Mouse (Mus musculus): ENCODE measurements around the gene Ssbp3. TPM values are rescaled to one million over a fixed set of nuclear protein-coding genes. Genes with fewer than 3 reads are reported as not detected.
A peak's percentile ranks its signal among the peaks of the same experiment; 100 is the strongest.

The Ssbp3 gene
- total RNA-seq, 1 experiment from 2014 or later: 47.4 TPM

GRCm38 (mm10) chr4:106900718-106901117, 9.8 kb upstream of the Ssbp3 start:
- no peak for ATAC-seq (replicated peaks in 1 of 2; ENCODE audit: insufficient read depth in 1 of 2, low FRiP score in 2 of 2, low TSS enrichment in 1 of 2, low read depth in 1 of 2, poor library complexity in 2 of 2, severe bottlenecking in 2 of 2)

DNA sequence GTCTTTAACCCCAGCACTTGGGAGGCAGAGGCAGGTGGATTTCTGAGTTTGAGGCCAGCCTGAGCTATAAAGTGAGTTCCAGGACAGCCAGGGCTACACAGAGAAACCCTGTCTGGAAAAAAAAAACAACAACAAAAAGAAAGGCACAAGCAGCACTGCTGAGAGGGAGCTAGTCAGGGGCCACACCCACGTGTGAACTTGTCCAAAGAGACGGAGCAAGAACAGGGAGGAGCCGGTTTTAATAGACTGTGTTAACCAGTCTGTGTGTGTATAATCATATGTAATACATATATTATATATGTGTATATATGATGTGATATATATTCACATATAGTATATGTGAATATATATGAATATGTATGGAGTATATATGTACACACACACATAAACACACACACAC, 8.9 kb upstream of the Ssbp3 start:
- ATAC-seq (replicated peaks in 1 of 2; ENCODE audit: insufficient read depth in 1 of 2, low FRiP score in 2 of 2, low TSS enrichment in 1 of 2, low read depth in 1 of 2, poor library complexity in 2 of 2, severe bottlenecking in 2 of 2): no peak

GRCm38 (mm10) chr4:106902157-106902556, 8.3 kb upstream of the Ssbp3 start:
- 0 out of 4 replicates have a peak, but pooled peaks of 1 of the 2 experiments have one; percentile 12 for ATAC-seq (replicated peaks in 1 of 2; ENCODE audit: insufficient read depth in 1 of 2, low FRiP score in 2 of 2, low TSS enrichment in 1 of 2, low read depth in 1 of 2, poor library complexity in 2 of 2, severe bottlenecking in 2 of 2)

GRCm38 (mm10) chr4:106905898-106906297, 4.6 kb upstream of the Ssbp3 start:
- no peak for ATAC-seq (replicated peaks in 1 of 2; ENCODE audit: insufficient read depth in 1 of 2, low FRiP score in 2 of 2, low TSS enrichment in 1 of 2, low read depth in 1 of 2, poor library complexity in 2 of 2, severe bottlenecking in 2 of 2)

- ATAC-seq (replicated peaks in 1 of 2; ENCODE audit: insufficient read depth in 1 of 2, low FRiP score in 2 of 2, low TSS enrichment in 1 of 2, low read depth in 1 of 2, poor library complexity in 2 of 2, severe bottlenecking in 2 of 2): peak; percentile 33 to 47; a peak in 3 of 4 replicates
Measured at GRCm38 (mm10) chr4:106907701-106908425, 2.6 kb upstream of the Ssbp3 start.

DNA sequence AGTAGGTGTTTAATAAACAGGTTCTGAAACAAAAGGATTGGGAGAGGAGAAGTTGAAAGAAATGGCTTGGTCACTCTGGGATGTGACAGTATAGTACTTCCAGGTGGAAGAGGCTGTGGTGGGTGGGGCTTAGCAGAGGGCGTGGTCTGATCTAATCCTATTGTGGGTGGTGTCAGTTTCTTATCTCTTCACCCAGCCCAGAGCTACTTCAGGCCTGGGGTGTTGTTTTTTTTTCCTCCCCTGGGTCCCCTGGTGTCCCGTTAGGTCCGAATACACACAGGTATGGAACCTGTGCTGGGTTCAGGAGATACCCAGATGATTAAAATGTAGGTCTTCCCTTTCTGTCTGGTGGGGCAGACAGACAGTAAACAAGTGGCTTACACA, 2.1 kb upstream of the Ssbp3 start:
- no peak; a peak in 1 of 4 replicates for ATAC-seq (replicated peaks in 1 of 2; ENCODE audit: insufficient read depth in 1 of 2, low FRiP score in 2 of 2, low TSS enrichment in 1 of 2, low read depth in 1 of 2, poor library complexity in 2 of 2, severe bottlenecking in 2 of 2)

DNA sequence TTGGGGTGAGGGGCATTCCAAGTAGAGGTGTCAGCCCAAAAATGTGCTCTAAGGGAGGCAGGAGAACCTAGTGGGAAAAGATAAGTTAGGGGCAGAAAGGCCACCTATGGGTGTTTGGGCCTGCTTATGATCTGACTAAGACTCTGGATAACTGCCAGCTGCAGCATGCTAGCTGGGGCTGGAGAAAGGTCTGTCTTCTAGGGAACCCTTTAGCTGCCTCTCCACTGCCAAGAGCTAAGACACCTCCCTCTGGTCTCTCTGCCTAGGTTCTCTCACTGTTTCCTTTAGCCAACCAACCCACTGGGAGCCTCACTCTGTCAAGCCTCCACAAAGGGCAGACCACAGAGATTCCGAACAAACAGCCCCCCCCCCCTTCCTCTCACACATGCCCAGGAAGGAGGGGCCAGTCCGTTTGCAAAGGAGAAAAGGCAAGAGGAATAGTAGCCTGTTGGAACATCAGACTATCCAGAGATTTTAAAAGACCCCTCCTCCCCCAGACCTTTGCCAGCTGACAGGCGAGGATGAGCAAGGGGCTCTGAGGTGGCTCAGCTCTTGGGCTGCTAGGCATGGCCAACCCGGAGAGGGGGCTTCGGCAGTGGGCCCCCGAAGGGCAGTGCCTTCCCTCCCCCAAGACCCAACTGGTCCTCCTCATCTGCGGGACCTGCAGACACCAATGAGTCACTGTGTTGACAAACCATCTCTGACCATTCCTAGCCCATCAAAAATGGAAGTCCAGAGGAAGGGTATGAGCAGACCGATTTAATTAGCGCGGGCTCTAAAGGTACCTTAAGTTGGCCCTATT, 1.4 kb upstream of the Ssbp3 start:
- peak; percentile 44 to 61 for ATAC-seq (replicated peaks in 1 of 2; ENCODE audit: insufficient read depth in 1 of 2, low FRiP score in 2 of 2, low TSS enrichment in 1 of 2, low read depth in 1 of 2, poor library complexity in 2 of 2, severe bottlenecking in 2 of 2)

DNA sequence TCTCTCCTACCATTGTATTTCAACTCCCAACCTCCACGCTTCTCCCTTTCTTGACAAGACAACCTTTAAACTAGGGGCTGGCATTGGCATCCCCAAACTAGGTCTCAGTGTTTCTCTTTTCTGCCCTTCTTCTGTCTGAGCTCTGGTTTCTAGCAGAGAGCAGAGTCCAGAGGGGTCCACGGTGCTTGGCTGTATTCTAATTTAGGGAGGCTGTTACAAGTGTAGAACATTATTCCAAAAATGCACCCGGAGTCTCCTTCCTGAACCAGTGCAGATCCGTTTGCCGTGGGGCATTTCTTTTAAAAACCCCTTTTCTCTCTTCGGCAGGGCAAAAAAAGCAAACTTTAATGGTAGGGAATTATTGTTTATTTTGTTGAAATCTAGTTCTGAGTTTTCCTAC, 704 bp upstream of the Ssbp3 start:
- ATAC-seq (replicated peaks in 1 of 2; ENCODE audit: insufficient read depth in 1 of 2, low FRiP score in 2 of 2, low TSS enrichment in 1 of 2, low read depth in 1 of 2, poor library complexity in 2 of 2, severe bottlenecking in 2 of 2): no peak

GRCm38 (mm10) chr4:106911246-106911801, 823 bp downstream of the Ssbp3 start:
- peak; percentile 25 to 55; a peak in 3 of 4 replicates for ATAC-seq (replicated peaks in 1 of 2; ENCODE audit: insufficient read depth in 1 of 2, low FRiP score in 2 of 2, low TSS enrichment in 1 of 2, low read depth in 1 of 2, poor library complexity in 2 of 2, severe bottlenecking in 2 of 2)

- no peak for ATAC-seq (replicated peaks in 1 of 2; ENCODE audit: insufficient read depth in 1 of 2, low FRiP score in 2 of 2, low TSS enrichment in 1 of 2, low read depth in 1 of 2, poor library complexity in 2 of 2, severe bottlenecking in 2 of 2)
Measured at GRCm38 (mm10) chr4:106911951-106912688, 1.6 kb downstream of the Ssbp3 start.

DNA sequence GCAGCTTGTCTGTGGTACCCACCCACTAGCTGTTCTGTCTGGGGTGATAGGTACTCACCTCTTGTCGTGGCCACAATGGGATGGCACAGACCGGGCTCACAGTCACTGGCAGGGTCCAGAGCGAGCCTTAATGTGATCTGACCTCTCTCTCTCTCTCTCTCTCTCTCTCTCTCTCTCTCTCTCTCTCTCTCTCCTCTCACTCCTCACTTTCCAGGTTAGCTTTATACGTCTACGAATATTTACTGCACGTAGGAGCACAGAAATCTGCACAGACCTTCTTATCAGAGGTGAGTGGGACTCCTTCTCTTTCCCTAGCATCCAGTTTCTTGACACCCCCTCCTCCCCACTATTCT, 2.2 kb downstream of the Ssbp3 start:
- ATAC-seq (replicated peaks in 1 of 2; ENCODE audit: insufficient read depth in 1 of 2, low FRiP score in 2 of 2, low TSS enrichment in 1 of 2, low read depth in 1 of 2, poor library complexity in 2 of 2, severe bottlenecking in 2 of 2): no peak

DNA sequence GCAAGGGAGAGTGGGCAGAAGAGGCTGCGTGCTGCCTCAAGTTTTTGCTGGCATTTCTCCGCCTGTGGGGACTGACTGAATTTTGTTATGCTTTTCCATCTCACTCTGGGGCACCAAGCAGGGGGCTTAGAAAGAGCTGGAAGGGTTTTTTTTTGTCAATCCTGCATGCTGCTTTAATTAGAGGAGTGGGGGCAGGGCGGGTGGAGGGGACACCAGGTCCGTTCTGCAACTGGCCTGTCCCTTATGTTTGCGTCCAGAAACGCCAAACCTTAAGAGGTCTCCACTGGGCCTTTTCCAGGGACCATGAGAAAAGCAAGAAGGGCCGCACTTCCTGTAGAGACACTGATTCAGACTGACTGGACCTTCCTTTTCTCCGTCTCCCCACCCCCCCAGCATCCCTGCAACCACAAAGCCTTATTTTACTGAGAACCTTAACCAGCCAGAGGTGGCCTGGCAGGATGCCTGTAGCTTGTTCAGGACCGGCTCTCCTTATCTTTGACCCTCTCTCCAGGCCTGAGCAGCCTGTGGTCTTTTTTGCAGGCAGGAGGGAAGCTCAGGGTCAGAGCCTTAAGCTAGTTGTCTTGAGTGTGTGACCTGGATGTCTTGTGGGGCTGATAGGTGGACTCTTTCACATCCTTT, 3.0 kb downstream of the Ssbp3 start:
- no peak for ATAC-seq (replicated peaks in 1 of 2; ENCODE audit: insufficient read depth in 1 of 2, low FRiP score in 2 of 2, low TSS enrichment in 1 of 2, low read depth in 1 of 2, poor library complexity in 2 of 2, severe bottlenecking in 2 of 2)

GRCm38 (mm10) chr4:106915265-106915664, 4.8 kb downstream of the Ssbp3 start:
- ATAC-seq (replicated peaks in 1 of 2; ENCODE audit: insufficient read depth in 1 of 2, low FRiP score in 2 of 2, low TSS enrichment in 1 of 2, low read depth in 1 of 2, poor library complexity in 2 of 2, severe bottlenecking in 2 of 2): no peak

DNA sequence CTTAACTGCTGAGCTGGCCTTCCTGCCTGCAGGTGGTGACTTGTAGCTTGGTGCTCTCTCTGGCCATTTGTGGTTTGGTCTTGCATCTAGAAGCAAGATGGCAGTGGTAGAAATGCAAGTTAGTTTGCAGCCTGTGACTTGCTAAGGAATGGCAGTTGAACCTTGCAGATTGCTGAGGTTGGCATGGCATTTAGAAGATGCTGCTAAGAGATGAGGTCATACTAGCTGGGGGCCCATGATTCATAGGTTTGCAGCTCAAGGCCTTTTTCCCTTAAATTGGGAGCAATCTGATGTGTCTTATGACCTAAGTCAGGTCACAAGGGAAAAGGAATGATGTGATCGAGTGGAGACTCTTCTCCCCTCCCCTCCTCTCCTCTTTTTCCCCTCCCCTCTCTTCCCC, 7.8 kb downstream of the Ssbp3 start:
- ATAC-seq (replicated peaks in 1 of 2; ENCODE audit: insufficient read depth in 1 of 2, low FRiP score in 2 of 2, low TSS enrichment in 1 of 2, low read depth in 1 of 2, poor library complexity in 2 of 2, severe bottlenecking in 2 of 2): no peak

DNA sequence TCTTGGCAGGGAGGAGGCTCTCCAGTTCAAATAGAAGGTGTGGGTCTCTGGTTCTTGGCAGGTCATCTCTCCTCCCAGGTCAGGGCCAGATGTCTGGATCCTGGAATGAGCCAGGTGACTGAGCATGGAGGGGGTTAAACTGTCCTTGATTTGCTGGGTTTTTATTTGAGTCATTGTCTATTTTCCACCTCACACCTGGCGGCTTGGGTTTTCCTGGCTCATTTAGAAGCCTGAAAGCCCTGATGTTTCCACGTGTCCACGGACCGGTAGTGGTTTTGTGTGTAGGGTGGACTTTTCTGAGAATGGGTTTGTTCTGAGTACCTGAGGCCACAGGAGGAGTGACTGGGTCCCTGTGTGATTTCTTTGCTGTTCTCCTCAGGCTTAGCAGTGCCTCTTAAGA, 9.6 kb downstream of the Ssbp3 start:
- no peak for ATAC-seq (replicated peaks in 1 of 2; ENCODE audit: insufficient read depth in 1 of 2, low FRiP score in 2 of 2, low TSS enrichment in 1 of 2, low read depth in 1 of 2, poor library complexity in 2 of 2, severe bottlenecking in 2 of 2)

GRCm38 (mm10) chr4:106921375-106922336, 11.2 kb downstream of the Ssbp3 start:
- no peak for ATAC-seq (replicated peaks in 1 of 2; ENCODE audit: insufficient read depth in 1 of 2, low FRiP score in 2 of 2, low TSS enrichment in 1 of 2, low read depth in 1 of 2, poor library complexity in 2 of 2, severe bottlenecking in 2 of 2)

All from hematopoietic stem cell, adult 5-6 weeks (primary cell).